Mouse (Mus musculus): ENCODE results near the gene Myd88.
"Not testable (repeated sequence)": the region's sequence is repeated elsewhere in the genome, so short reads cannot be mapped to it uniquely, and the experiment has no call there.

The Myd88 gene

GRCm38 (mm10) chr9:119340909-119341816 is at the start of gene Myd88:
Gene Myd88, minus strand, starts transcription at chr9:119341411.
- peak; percentile 94 to 98 for DNase-seq (ENCODE audit: low spot score in 2 of 2)

GRCm38 (mm10) chr9:119390214-119390613 is 49.0 kb upstream of the Myd88 start:
- no peak for DNase-seq (ENCODE audit: low spot score in 2 of 2)

GRCm38 (mm10) chr9:119388956-119389355 is 47.7 kb upstream of the Myd88 start:
- no peak for DNase-seq (ENCODE audit: low spot score in 2 of 2)

DNA sequence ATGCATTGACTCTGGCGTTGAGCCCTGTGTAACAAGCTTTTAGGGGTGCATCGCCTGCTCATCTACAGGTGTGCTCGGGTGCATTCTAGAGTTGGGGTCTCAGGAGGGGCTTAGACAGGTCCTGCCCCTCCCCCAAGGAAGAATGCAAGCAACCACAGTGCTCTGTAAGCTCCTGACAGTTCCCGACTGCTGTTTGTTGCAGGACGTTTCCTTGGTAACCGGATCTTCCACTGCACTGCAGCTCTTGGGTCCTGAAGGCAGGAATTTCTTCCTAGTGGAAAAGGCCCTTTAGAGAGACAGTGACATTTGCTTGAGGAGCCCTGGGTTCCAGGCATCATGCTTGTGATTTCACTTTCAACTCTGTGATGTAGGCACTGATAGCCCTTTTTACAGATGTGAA is 41.4 kb upstream of the Myd88 start:
- DNase-seq (ENCODE audit: low spot score in 2 of 2), result no peak

GRCm38 (mm10) chr9:119378231-119378630 is 37.0 kb upstream of the Myd88 start:
- DNase-seq (ENCODE audit: low spot score in 2 of 2), result no peak

DNA sequence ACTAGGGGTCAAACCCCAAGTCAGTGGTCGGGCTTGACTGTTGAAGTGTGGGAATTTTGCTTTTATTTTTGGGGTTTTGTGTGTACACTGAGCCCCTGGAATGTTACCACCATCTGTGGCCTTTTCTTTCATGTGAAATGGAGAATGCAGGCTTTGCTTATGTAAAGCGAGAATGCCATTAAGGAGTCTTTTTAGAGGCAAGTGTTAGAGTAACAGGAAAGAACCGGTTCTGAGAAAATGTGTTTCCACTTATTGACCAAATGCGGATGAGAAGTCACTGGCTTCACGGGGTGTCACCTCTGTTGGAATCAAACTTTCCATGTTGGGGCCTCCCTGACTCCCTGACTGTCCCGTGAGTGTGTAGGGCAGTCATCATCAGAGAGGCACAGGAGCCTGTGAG is 34.3 kb upstream of the Myd88 start:
- no peak for DNase-seq (ENCODE audit: low spot score in 2 of 2)

DNA sequence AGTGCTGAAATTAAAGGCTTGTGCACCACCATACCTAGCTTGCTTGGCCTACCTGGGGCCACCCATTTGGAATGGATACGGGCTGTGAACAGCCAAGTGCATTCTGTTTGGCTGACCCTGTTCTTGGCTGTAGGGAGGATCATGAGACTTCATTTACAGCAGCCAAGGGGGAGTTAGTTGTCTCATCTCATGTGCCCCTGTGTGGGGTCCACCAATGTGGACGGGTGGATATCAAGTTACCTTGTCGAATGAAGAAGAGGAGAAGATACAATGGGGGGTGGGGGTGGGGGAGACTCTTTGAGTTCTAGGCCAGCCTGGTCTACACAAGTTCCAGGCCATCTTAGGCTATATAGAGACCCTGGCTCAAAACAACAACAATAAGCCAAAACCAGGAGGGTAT is 33.8 kb upstream of the Myd88 start:
- DNase-seq (ENCODE audit: low spot score in 2 of 2), result no peak

DNA sequence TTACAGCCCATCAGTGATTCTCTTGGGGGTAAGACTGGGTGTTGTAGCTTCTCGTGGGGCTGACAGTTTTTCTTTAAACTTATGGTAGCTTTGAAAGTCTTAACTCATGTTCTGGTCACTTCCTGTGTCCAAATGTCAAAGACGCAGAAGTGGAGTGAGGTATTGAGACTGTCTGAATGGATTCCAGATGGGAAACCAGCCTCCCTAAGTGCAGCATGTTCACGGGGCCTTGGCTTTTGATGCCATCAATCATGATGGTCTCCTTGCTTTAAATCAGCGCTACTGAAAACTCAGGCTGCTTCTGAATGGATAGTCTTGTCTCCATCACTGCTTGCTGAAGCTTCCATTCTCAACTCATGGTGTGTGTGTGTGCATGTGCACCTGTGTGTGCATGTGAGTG is 30.0 kb upstream of the Myd88 start:
- no peak for DNase-seq (ENCODE audit: low spot score in 2 of 2)

DNA sequence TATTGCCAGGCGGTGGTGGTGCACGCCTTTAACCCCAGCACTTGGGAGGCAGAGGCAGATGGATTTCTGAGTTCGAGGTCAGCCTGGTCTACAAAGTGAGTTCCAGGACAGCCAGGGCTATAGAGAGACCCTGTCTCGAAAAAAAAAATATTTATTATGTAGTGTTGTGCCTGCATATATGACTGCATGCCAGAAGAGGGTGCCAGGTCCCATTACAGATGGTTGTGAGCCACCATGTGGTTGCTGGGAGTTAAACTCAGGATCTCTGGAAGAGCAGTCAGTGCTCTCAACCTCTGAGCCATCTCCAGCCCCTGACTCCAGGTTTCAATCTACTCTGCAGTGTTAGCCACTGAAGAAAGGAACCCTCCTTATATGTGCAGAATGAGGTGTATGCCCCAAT is 29.6 kb upstream of the Myd88 start:
- not testable (repeated sequence) for DNase-seq (ENCODE audit: low spot score in 2 of 2)

- no peak for DNase-seq (ENCODE audit: low spot score in 2 of 2)
Observed at GRCm38 (mm10) chr9:119368367-119368766, 27.2 kb upstream of the Myd88 start.

GRCm38 (mm10) chr9:119365284-119365683 is 24.1 kb upstream of the Myd88 start, which contains the start of gene Slc22a14:
Gene Slc22a14, minus strand, starts transcription at chr9:119365553.
- no peak for DNase-seq (ENCODE audit: low spot score in 2 of 2)

- no peak for DNase-seq (ENCODE audit: low spot score in 2 of 2)
Observed at GRCm38 (mm10) chr9:119363229-119363628, 22.0 kb upstream of the Myd88 start.

DNA sequence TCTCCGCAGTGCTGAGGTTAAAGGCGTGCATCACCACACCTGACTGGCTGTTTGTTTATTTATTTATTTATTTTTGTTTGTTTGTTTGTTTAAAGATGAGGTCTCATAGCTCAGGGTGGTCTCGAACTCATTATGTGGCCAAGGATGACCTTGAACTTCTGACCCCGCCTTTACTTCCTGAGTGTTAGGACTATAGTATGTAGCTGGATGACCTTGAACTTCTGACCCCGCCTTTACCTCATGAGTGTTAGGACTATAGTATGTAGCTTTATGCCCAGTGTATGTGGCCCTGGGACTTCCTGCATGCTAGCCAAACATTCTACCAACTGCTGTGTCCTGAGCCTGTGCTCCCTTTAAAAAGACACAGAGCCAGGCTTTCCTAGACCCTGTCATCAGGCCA is 20.2 kb upstream of the Myd88 start:
- DNase-seq (ENCODE audit: low spot score in 2 of 2), result no peak

DNA sequence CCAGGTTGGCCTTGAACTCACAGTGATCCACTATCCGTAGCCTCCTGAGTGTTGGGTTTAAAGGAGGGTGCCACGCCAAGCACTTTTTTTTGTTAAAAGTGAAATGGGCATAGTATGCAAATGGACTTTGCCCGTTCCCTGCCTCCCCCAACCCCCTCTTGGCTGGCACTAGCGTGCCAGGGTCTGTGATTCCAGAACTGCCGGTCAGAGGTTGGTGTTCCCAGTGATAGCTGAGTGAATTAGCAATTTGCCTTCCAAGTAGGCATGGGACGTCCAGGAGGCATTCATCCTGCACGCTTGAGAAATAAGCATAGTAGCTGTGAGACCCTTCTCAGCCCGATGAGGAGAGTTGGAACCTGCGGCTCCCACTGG is 16.8 kb upstream of the Myd88 start:
- no peak for DNase-seq (ENCODE audit: low spot score in 2 of 2)

DNA sequence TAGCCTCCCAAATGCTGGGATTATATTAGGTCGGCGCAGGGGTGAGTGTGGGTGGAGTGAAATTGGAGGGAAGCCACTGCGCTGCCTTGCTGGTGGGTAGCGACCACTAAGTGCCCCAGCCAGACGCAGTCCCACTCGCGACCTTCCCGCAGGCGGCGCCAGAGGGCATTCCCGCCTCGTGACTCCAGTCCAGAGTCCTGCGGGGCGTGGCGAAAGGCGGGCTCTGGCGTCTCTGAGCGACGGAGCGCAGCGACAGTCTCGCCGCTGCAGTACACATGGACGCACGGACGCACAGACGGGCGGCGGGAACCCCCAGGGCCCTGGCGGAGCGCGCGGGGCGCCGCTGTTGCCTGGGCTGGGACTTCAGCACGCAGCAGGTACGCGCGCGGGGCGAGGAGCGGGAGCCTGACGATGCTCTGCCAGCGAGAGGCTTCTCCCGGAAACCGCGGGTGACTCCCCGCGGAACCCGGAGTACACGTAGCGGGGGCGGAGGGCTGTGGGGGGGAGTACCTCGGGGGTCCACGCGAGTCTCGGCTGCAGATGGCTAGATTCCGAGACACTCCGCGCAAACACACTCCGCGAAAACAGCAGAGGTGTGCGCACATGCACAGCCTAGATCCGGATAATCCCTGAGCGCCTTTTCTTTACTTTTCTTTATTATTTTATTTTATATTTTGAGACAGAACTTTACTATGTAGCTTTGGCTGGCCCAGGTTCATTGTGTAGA is 16.3 kb upstream of the Myd88 start, which contains the start of gene Xylb:
Gene Xylb, plus strand, starts transcription at position 51 of the 727 bp plus-strand sequence.
- peak; percentile 86 to 93 for DNase-seq (ENCODE audit: low spot score in 2 of 2)

DNA sequence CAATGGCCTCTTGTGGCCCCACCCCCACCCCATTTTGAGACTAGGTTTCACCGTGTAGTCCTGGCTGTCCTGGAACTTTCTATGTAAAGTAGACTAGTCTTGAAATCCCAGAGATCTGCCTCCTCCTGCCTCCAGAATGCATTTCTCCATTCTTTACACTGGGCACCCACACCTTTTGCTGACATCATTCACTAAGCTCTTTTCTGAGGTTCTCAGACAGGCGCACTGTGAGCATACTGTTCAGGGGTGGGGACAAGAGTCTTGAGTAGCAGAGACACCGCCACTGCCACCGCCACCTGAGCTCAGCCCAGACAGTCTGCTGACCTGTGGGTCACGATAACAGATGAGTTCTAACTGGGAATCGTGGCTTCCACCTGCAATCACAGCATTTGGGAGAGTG is 14.7 kb upstream of the Myd88 start:
- DNase-seq (ENCODE audit: low spot score in 2 of 2), result no peak

- no peak for DNase-seq (ENCODE audit: low spot score in 2 of 2)
Observed at GRCm38 (mm10) chr9:119353926-119354325, 12.7 kb upstream of the Myd88 start.

- DNase-seq (ENCODE audit: low spot score in 2 of 2), result peak; percentile 52 to 76
Observed at GRCm38 (mm10) chr9:119352060-119352459, 10.8 kb upstream of the Myd88 start.

DNA sequence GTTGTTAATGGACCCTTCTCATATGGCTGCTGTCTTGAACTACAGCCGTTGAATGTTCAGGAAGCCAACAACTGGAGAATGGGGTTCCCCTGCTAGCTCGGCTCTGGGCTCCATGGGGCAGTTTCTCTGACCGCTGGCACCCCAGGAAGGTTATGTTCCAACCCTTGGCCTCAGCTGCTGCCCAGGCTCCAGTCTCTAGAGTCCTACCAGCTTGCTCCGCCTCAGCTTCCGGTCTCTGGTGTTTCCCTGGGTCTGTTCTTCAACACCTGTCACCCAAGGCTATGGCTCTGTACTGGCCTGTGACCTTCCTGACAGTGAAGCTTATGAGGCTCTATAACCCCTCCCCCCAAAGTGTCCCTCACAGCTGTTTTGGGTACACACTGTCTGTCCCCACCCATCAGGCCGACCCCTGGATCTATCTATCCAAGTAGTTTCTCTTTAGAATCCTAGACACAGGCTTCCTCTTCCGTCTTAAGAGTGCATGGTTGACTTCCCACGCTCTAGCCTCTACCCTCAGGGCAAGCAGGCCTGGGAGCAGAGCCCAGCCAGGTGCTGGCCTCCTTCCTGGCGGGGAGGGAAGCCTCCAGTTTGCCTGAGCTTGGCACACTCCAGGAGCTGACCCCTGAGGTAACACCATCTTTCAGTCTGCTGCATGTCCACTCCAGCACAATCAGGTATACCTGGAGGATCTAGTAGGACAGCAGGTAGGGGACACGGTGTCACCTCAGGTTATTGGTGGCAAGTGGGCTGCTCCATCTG is 9.9 kb upstream of the Myd88 start:
- DNase-seq (ENCODE audit: low spot score in 2 of 2), result no peak

GRCm38 (mm10) chr9:119350531-119350930 is 9.3 kb upstream of the Myd88 start:
- no peak for DNase-seq (ENCODE audit: low spot score in 2 of 2)

- no peak for DNase-seq (ENCODE audit: low spot score in 2 of 2)
Observed at GRCm38 (mm10) chr9:119346376-119346775, 5.2 kb upstream of the Myd88 start.

- no peak for DNase-seq (ENCODE audit: low spot score in 2 of 2)
Observed at GRCm38 (mm10) chr9:119342728-119343127, 1.5 kb upstream of the Myd88 start.

Data from urinary bladder, postnatal 36 days (tissue).